Mouse (Mus musculus): ENCODE measurements around the gene Dyrk2. TPM values are rescaled to one million over a fixed set of nuclear protein-coding genes. Genes with fewer than 3 reads are reported as not detected.

Gene Dyrk2
- polyA plus RNA-seq, 2 experiments, result 1.8 to 3.0 TPM

DNA sequence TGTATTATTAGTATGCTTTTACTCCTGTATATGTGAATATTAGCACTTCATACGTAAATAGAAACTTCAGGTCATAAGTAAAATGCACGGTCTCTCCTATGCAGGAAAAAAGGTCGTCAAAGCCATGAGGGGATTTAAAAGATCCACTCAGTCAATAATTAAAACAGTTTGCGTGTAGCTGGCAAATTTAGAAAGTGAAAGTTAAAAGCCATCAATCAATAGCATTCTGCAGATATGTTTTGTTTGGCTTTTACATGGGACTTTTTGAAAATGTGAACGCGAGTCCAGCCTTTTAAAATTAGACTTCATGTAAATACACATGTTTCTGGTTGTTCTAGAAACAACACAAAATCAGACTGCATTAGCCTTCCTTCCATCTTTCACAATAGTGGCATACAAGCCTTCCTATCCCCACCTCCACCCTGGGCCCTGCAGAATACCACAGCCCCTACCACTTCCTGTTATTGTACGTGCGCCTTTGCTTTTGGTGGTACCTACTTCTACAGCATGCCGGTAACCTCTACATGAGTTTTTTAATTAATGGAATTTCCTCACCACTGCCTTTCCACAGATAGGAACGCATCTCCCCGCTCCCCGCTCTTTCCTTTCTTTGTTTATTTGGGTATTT is 12.4 kb upstream of the Dyrk2 start:
- H3K4me2 ChIP-seq (ENCODE audit: low read depth), result peak overlapping the region; percentile 11; the same call in 1 of the 2 replicates
- TF ChIP-seq CTCF (IDR thresholded peaks at IDR 0.05; ENCODE audit: low read depth) (no peak), EP300 (IDR thresholded peaks at IDR 0.05; ENCODE audit: low read depth) (no peak)

GRCm38 (mm10) chr10:118880776-118881175 is 10.8 kb upstream of the Dyrk2 start:
- H3K4me2 ChIP-seq (ENCODE audit: low read depth), result no peak overlapping the region
- H3K4me3 ChIP-seq (ENCODE audit: insufficient read depth in 1 of 2, low read depth in 2 of 2, low read length in 2 of 2), result no peak overlapping the region
- H3K36me3 ChIP-seq (replicated peaks; ENCODE audit: control insufficient read depth, insufficient read depth, low read depth), result no peaks in the 10 kb centered on the region
- no peak for TF ChIP-seq CTCF (IDR thresholded peaks at IDR 0.05; ENCODE audit: low read depth)
- TF ChIP-seq EP300 (IDR thresholded peaks at IDR 0.05; ENCODE audit: low read depth), result no peak
- DNase-seq (ENCODE audit: low read depth in 3 of 3, low spot score in 3 of 3) (no peak), ATAC-seq (ENCODE audit: insufficient read depth) (no peak)
- no peaks in the 10 kb centered on the region for H3K9me3 ChIP-seq (ENCODE audit: control insufficient read depth, low read length)
- no peak overlapping the region for H3K9ac ChIP-seq (replicated peaks)
- no peaks in the 10 kb centered on the region for H3K27me3 ChIP-seq (ENCODE audit: control insufficient read depth, insufficient read depth, low read length)
- H3K4me1 ChIP-seq (replicated peaks; ENCODE audit: control insufficient read depth in 2 of 2, insufficient read depth in 2 of 2, low read length in 1 of 2), result 0 out of 4 replicates have a peak, but pooled peaks cover 0 to 2% of the 10 kb centered on the region in 2 experiments
- no peak overlapping the region for H3K27ac ChIP-seq
- WGBS (ENCODE audit: insufficient replicate concordance), result 52% methylated on average over 2 of the region's 2 CpGs

More for the DNA sequence above, 12.4 kb upstream of the Dyrk2 start:
- Histone ChIP-seq H3K9me3 (ENCODE audit: control insufficient read depth, low read length) (no peaks in the 10 kb centered on the region), H3K9ac (replicated peaks) (no peak overlapping the region), H3K4me3 (ENCODE audit: insufficient read depth in 1 of 2, low read depth in 2 of 2, low read length in 2 of 2) (no peak overlapping the region), H3K36me3 (replicated peaks; ENCODE audit: control insufficient read depth, insufficient read depth, low read depth) (no peaks in the 10 kb centered on the region), H3K4me1 (replicated peaks; ENCODE audit: control insufficient read depth in 2 of 2, insufficient read depth in 2 of 2, low read length in 1 of 2) (0 out of 4 replicates have a peak, but pooled peaks cover 0 to 2% of the 10 kb centered on the region in 2 experiments), H3K27ac (no peak overlapping the region), H3K27me3 (ENCODE audit: control insufficient read depth, insufficient read depth, low read length) (no peaks in the 10 kb centered on the region)
- DNase-seq (ENCODE audit: low read depth in 3 of 3, low spot score in 3 of 3), result no peak
- WGBS (ENCODE audit: insufficient replicate concordance), result 24% methylated on average over 12 of the region's 12 CpGs
- no peak for ATAC-seq (ENCODE audit: insufficient read depth)

DNA sequence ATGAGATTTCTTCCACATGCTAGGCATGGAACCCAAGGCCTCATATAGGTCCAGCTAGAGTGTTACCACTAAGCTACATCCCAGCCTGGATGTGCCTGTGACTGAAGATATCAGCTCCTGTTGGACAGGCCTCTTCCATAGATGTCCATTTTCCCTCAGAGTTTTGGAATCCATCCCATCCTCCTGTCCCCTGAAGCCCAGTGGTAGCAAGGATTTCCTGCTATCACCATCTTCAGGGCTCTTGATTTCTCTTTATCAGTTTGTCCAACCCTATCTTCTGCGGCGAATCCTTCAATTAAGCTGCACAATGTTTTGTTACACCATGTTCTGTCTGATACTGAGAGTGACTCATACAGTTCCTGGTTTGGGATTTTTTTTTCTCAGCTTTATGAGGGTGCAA is 2.2 kb upstream of the Dyrk2 start:
- DNase-seq (ENCODE audit: low read depth in 3 of 3, low spot score in 3 of 3) (no peak), ATAC-seq (ENCODE audit: insufficient read depth) (no peak)
- no peak overlapping the region for H3K4me2 ChIP-seq (ENCODE audit: low read depth)
- no peaks in the 10 kb centered on the region for H3K9me3 ChIP-seq (ENCODE audit: control insufficient read depth, low read length)
- TF ChIP-seq EP300 (IDR thresholded peaks at IDR 0.05; ENCODE audit: low read depth) (no peak), CTCF (IDR thresholded peaks at IDR 0.05; ENCODE audit: low read depth) (no peak)
- 80% methylated on average over 2 of the region's 2 CpGs for WGBS (ENCODE audit: insufficient replicate concordance)
- H3K9ac ChIP-seq (replicated peaks), result no peak overlapping the region
- no peaks in the 10 kb centered on the region for H3K36me3 ChIP-seq (replicated peaks; ENCODE audit: control insufficient read depth, insufficient read depth, low read depth)
- peaks cover 0 to 4% of the 10 kb centered on the region in 2 experiments; a peak in 1 of 4 replicates for H3K4me1 ChIP-seq (replicated peaks; ENCODE audit: control insufficient read depth in 2 of 2, insufficient read depth in 2 of 2, low read length in 1 of 2)
- H3K27ac ChIP-seq, result no peak overlapping the region
- peaks cover 3% of the 10 kb centered on the region; the same call in 1 of the 2 replicates for H3K27me3 ChIP-seq (ENCODE audit: control insufficient read depth, insufficient read depth, low read length)
- no peak overlapping the region for H3K4me3 ChIP-seq (ENCODE audit: insufficient read depth in 1 of 2, low read depth in 2 of 2, low read length in 2 of 2)

DNA sequence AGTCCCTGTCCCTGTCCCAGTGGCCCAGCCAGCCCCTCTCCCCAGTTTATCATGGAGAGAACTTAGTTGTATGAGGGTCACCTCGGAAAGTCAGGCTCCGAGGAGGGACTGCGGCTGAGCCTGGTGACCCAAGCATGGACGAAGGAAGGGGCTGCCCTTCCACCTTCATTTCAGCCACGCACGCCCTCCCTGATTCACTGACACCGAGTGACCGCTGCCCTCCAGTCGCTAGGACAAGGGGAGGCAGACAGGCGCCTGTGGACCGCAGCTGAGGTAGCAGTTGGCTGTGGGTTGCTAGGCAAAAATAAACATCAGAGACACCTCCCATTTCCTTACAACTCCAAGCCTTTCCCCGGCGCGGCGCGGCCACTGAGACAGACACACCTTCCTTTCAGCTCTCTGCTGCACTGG is 413 bp downstream of the Dyrk2 start:
- Histone ChIP-seq H3K9me3 (ENCODE audit: control insufficient read depth, low read length) (no peaks in the 10 kb centered on the region), H3K4me1 (replicated peaks; ENCODE audit: control insufficient read depth in 2 of 2, insufficient read depth in 2 of 2, low read length in 1 of 2) (peaks cover 0 to 8% of the 10 kb centered on the region in 2 experiments; a peak in 1 of 4 replicates), H3K27me3 (ENCODE audit: control insufficient read depth, insufficient read depth, low read length) (peaks cover 3% of the 10 kb centered on the region; the same call in 1 of the 2 replicates), H3K9ac (replicated peaks) (peak overlapping the region; percentile 43), H3K36me3 (replicated peaks; ENCODE audit: control insufficient read depth, insufficient read depth, low read depth) (no peaks in the 10 kb centered on the region), H3K4me2 (ENCODE audit: low read depth) (peak overlapping the region; percentile 81), H3K27ac (no peak overlapping the region), H3K4me3 (ENCODE audit: insufficient read depth in 1 of 2, low read depth in 2 of 2, low read length in 2 of 2) (peak overlapping the region; percentile 47 to 76)
- under 1% methylated on average over 16 of the region's 16 CpGs for WGBS (ENCODE audit: insufficient replicate concordance)
- ATAC-seq (ENCODE audit: insufficient read depth), result peak; percentile 53
- DNase-seq (ENCODE audit: low read depth in 3 of 3, low spot score in 3 of 3), result peak in 1 of 3 experiments; percentile 51
- no peak for TF ChIP-seq CTCF (IDR thresholded peaks at IDR 0.05; ENCODE audit: low read depth)
- TF ChIP-seq EP300 (IDR thresholded peaks at IDR 0.05; ENCODE audit: low read depth), result no peak

Data from liver, embryonic 14.5 days (tissue).